Mouse (Mus musculus) cortical plate, adult 2 months (tissue): Measurements from ENCODE around the gene Sh3gl1. TPM values are rescaled to one million over a fixed set of nuclear protein-coding genes. Genes with fewer than 3 reads are reported as not detected.

Experiments used
- H3K27ac ChIP-seq: fragments of 200-500 bp; 2 replicates; pipeline ENCODE4 v1.5.1; 2012; ENCODE audit warnings: low read length, control low read depth, inconsistent platforms; ENCODE audit not compliant: insufficient read depth
- H3K4me1 ChIP-seq: fragments of 200-500 bp; 2 replicates; pipeline ENCODE4 v1.6.1; 2011; ENCODE audit warnings: low read length; ENCODE audit not compliant: control insufficient read depth, insufficient read depth
- H3K4me3 ChIP-seq: fragments of 200-500 bp; 2 replicates; pipeline ENCODE4 v1.5.1; 2011; ENCODE audit warnings: mild to moderate bottlenecking, low read length, control low read depth; ENCODE audit not compliant: insufficient read depth
- CTCF ChIP-seq: fragments of 200-500 bp; IDR thresholded peaks from 2 replicates; pipeline ENCODE4 v1.5.1; 2011; ENCODE audit warnings: mild to moderate bottlenecking, control low read depth, low read length; ENCODE audit not compliant: insufficient read depth; ENCODE audit errors: extremely low read depth
- POLR2A ChIP-seq: fragments of 200-500 bp; IDR thresholded peaks from 2 replicates; pipeline ENCODE4 v1.6.1; 2011; ENCODE audit warnings: mild to moderate bottlenecking, low read length, control low read depth; ENCODE audit not compliant: insufficient read depth; ENCODE audit errors: extremely low read depth
- polyA plus RNA-seq: library from polyadenylated mRNA; depleted of rRNA; stranded (reverse); fragments of >200 nt; gene quantifications from 2 replicates; pipeline ENCODE4 v1.2.3, GENCODE M21; 2012

The Sh3gl1 gene
- polyA plus RNA-seq, 1 experiment, result 56.5 TPM

- Histone ChIP-seq H3K4me3 (no peak overlapping the region), H3K27ac (no peak overlapping the region), H3K4me1 (no peaks in the 10 kb centered on the region)
- TF ChIP-seq POLR2A, result no peak
- TF ChIP-seq CTCF, result no peak
These were observed 36.5 kb downstream of the Sh3gl1 start for GRCm38 (mm10) chr17:55999794-56000499.

- Histone ChIP-seq H3K4me3 (no peak overlapping the region), H3K4me1 (no peaks in the 10 kb centered on the region), H3K27ac (no peak overlapping the region)
- no peak for TF ChIP-seq CTCF
- TF ChIP-seq POLR2A, result no peak
These were observed 40.4 kb downstream of the Sh3gl1 start for GRCm38 (mm10) chr17:55996007-55996406.

DNA sequence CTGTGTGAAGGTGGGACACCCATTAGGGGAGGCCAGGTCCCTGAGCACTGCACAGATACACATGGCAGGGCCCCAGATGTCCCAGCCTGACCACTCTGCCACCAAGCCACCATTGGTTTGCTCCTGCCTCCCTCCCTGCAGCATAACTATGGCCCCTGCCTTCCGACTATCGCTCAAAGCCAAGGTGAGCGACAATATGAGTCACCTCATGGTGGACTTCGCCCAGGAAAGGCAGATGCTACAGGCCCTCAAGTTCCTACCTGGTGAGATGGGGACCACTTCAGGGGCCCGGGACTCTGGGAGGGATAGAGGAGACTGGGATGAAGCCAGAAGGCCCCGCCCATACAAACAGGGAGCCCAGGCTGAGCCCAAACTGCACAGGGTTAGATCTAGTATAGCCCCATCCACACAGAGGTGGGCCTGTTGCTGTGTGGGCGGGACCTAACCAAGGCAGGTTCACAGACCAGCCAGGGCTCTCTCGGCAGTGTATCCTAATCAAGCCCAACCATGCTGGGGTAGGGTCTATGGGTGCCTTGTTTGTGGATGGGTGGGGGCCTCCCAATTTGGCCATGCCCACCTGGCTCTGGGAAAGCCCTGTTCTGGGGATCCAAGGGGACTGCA, 46.0 kb downstream of the Sh3gl1 start:
- Histone ChIP-seq H3K4me1 (peaks cover 5% of the 10 kb centered on the region), H3K27ac (no peak overlapping the region), H3K4me3 (no peak overlapping the region)
- TF ChIP-seq POLR2A, result no peak
- no peak for TF ChIP-seq CTCF

DNA sequence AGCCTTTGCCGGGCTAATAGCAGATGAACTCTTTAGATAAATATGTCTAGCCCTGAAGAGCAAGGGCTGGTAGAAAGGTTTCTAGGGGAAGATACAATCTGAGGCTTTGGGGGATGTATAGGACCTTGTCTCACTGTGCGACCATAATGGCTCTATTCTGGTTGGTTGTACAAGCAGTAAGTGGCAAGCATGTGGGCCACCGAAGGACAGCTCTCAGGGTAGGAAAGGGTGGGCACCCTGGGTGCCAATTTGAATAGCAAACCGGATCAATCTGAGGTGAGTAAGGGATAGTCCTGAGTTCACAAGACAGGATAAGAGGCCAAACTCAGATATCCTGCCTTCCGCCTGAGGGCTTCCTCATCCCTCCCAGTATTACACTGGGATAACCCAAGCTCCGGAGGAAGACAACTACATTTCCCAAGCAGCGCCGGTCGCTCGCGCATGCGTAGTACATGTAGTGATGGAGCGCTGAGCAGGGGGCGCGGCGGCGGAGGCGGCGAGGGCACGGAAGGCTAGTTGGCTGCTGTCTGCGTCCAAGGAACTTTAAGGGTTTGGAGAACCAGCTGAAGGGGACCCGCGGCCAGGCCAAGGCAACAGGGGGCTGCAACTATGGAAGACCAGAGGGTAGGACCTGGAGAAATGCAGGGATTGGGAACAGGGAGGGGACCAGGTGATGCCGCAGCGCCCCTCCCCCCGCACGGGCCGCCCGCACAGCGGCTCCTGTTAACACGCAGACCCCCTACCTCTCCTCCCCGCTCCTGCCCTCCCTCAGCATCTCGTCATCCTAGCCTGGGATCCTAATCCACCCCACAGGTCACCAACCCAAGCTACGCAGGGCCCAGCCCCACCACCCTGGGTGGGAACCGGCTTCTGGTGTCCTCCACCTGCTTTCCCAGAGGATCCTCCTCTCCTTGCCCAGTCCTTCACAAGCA, 50.1 kb downstream of the Sh3gl1 start, which contains the start of gene Fsd1:
Fsd1 (plus strand) TSS at position 480 of the 932 bp plus-strand sequence.
- peak; percentile 50; the same call in 1 of the 2 replicates for TF ChIP-seq POLR2A
- no peak for TF ChIP-seq CTCF
- H3K27ac ChIP-seq, result no peak within 1 kb of the TSS
- H3K4me1 ChIP-seq, result peaks cover 5% of the 10 kb centered on the region

GRCm38 (mm10) chr17:55977301-55977700, 59.1 kb downstream of the Sh3gl1 start:
- TF ChIP-seq POLR2A (no peak), CTCF (no peak)
- H3K27ac ChIP-seq, result no peak overlapping the region
- no peak overlapping the region for H3K4me3 ChIP-seq
- no peaks in the 10 kb centered on the region for H3K4me1 ChIP-seq

More for the DNA sequence above, 50.1 kb downstream of the Sh3gl1 start, which contains the start of gene Fsd1:
- H3K4me3 ChIP-seq, result peak within 1 kb of the TSS; percentile 88

GRCm38 (mm10) chr17:55976255-55976862, 60.1 kb downstream of the Sh3gl1 start:
- Histone ChIP-seq H3K4me3 (no peak overlapping the region), H3K4me1 (no peaks in the 10 kb centered on the region), H3K27ac (no peak overlapping the region)
- TF ChIP-seq CTCF, result peak; percentile 68
- no peak for TF ChIP-seq POLR2A

GRCm38 (mm10) chr17:55971453-55971852, 65.0 kb downstream of the Sh3gl1 start:
- TF ChIP-seq POLR2A, result no peak
- TF ChIP-seq CTCF, result no peak
- Histone ChIP-seq H3K27ac (no peak overlapping the region), H3K4me3 (peak overlapping the region; percentile 44; the same call in 1 of the 2 replicates), H3K4me1 (peaks cover 5% of the 10 kb centered on the region)

- Histone ChIP-seq H3K27ac (no peak within 1 kb of the TSS), H3K4me3 (peak within 1 kb of the TSS; percentile 44), H3K4me1 (peaks cover 5% of the 10 kb centered on the region)
- TF ChIP-seq POLR2A, result no peak
- no peak for TF ChIP-seq CTCF
These were observed 66.2 kb downstream of the Sh3gl1 start, which contains the start of gene Shd for GRCm38 (mm10) chr17:55969966-55970891. Shd (plus strand) TSS chr17:55970467.
